Mouse (Mus musculus) layer of hippocampus, postnatal 25 days (tissue): ENCODE measurements around the gene Dusp1. TPM values are rescaled to one million over a fixed set of nuclear protein-coding genes. Genes with fewer than 3 reads are reported as not detected.
A peak's percentile ranks its signal among the peaks of the same experiment; 100 is the strongest.

Experiments
- DNase-seq, 2 experiments: peaks; one replicate each; pipeline ENCODE4 v3.0.0; 2022; ENCODE audit warnings: mixed read lengths in 2 of 2, low spot score in 1 of 2; ENCODE audit errors: extremely low spot score in 1 of 2
- total RNA-seq, 2 experiments: library from RNA; stranded (reverse); gene quantifications; 2 replicates each; pipeline ENCODE4 v1.2.3; 2021

Gene Dusp1
- total RNA-seq = 10 to 100 TPM; 14.7 to 18.3 TPM

DNA sequence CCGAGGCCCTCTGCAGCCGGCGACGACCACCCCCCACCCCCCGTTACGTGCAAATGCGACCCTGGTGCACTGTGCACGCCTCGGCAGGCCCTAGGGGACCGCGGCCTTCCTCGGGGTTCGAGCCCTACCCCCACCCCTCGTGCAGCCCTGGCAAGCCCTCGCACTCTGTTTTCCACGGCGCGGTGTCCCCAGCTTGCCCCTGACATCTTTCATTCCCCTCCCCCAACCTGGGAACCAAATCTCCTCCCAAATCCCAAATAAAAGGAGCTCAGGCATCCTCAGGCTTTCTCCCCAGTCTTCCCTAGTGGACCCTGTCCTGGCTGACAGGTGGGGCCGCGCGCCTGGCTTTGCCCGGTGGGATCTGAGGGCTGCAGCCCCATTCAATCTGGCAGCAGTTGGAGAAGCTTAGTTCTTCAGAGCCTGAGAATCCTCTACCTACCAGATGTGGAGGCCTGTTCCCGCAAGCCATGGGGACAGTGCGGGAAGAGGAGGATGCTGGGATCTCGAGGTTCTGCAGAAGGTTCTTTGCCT is at the start of gene Dusp1:
Gene Dusp1 (minus strand): TSS at position 478 of the 531 bp plus-strand sequence.
- DNase-seq = no peak

DNA sequence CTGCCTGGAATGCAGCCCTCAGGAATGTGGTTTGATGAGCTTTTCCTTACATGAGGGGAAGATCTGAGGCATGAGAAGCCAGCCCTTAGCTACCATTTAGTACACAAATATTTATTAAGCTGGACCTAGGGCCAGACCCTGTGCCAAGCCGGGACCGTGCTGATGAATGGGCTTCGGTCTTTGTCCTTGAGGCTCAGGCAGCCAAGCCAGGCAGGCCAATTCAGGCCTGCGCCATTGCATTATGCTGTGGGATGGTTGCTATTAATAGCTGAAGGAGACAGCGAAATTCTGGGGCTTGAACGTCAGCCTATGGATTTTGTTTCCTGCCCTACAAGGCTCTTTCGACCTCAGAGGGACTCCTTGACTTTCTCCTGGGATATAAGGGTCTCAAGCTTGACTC is 49.4 kb upstream of the Dusp1 start:
- no peak for DNase-seq

DNA sequence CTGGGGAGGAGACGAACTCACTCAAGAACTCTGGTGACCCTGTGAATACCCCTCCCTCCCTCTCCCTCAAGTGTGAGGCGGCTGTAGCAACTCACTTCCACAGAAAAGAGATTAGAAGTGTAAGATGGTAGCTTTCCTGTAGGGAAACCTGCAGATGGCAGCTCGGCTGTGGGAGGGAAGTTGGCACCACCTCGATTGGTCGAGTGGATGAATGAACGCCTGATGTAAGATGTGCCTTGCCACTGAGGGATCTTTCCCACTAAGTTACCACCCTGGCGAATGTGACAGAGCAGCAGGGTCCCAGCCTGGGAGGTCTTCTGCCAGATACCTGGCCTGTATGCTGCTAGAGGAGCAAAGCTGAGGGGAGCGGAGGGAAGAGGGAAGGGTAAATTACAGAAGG is 47.9 kb upstream of the Dusp1 start:
- peak in 1 of 2 experiments; percentile 41 for DNase-seq

DNA sequence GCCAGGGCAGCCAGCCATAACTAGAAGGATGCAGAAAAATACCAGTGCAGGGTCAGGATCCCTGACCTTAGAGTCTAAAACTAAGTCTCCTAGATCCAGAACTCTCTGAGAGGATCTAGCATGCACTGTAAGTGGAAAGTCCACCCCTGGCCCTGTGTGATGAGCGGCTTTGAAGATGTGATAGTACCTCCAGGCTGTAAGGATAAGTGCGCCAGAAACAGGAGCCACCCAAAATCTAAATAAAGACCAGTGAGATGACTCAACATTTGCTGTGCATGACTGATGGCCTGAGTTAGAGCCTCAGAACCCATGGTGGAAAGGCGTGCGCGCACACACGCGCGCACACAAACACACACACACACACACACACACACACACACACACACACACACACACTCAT is 46.9 kb upstream of the Dusp1 start:
- no peak for DNase-seq

DNA sequence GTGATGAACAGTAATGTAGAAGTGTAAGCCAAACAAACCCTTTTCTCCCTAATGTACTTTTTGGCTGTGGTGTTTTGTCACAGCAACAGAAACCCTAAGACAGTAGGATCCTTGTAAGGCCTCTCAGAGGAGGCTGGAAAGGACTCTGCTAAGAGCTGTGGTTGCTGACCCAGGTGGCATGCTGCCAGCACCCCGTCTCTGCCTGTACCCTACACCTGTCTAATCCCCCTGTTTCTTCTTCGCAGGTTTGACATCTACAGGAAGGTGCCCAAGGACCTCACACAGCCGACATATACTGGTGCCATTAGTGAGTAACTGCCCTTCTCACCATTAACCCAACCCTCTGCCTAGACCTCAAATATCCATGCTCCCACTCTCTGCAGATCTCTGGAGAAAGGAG is 46.4 kb upstream of the Dusp1 start:
- no peak for DNase-seq

DNA sequence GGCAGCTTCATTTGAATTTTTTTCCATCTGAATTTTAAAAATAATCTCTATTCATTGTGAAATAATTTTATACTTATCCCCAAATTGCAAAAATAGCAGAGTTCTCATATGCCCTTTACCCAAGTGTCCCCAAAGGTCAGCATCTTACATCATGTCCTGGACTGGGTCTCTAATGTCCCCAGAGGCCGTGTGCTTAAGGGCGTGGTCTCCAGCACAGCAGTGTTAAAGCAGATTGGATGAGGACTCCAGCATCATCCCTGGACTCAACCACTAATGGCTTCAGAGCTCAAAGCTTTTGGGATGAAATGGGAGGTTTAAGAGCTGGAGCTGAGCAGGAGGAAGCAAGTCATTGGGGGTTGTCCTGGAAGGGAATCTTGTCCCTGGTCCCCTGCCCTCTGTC is 44.6 kb upstream of the Dusp1 start:
- no peak for DNase-seq

DNA sequence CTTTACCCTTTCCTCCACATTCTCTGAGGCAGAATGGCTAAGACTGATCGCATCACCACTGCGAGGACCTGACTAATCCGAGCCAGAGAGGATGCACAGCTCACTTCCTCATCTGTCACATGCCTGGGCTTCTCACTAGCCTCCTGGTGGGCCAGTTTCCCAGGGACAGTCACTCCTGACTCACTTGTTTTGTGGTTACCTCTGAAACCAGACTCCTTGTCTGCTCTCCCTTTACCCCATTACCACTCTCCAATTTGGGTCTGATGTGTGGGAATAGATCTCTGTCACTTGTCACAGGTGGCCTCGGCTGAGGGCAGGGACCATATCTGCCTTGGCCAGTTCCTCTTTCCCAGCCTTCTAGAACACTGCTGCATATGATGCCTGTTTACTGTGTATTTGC is 43.7 kb upstream of the Dusp1 start:
- DNase-seq = no peak

DNA sequence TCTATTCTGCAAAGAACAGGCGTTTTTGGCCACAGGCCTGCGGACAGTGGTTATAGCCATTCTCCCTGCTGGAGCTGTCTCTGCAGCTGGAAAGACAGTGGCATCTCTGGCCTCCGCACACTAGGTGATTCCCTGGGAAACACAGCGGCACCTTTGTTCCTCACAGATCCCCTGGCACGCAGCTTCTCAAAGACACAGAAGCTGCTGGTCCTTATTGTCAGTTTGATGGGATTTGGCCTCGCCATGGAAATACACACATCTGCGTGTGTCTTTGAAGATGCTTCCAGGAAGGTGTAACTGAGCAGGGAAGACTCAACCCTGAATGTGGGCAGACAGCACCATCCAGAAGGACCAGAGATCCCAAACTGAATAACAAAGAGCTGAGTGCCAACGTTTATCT is 41.4 kb upstream of the Dusp1 start:
- DNase-seq = no peak

DNA sequence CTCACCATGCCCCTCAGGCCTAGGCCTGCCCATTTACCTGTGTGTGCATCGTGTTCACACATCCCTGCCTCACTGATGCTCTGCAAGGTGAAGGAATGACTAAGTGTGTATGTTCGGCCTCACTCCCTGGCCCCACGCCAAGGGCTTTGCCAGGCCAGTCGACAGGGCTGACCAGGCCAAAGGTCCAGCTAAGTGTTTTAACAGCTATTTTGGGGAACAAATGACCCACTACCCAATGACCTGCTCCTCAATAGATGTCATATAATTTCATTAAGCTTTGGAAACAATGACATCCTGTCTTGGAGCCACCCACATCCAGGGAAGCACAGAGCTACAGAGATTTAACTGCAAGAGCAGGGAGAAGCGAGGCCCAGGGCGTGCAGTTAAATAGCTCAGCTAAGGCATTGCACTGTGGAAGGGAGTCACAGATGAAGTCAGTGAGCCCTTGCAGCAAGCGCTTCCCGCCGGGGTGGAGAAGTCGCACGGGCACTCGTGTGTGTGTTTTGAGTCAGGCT is 40.5 kb upstream of the Dusp1 start:
- DNase-seq = no peak

DNA sequence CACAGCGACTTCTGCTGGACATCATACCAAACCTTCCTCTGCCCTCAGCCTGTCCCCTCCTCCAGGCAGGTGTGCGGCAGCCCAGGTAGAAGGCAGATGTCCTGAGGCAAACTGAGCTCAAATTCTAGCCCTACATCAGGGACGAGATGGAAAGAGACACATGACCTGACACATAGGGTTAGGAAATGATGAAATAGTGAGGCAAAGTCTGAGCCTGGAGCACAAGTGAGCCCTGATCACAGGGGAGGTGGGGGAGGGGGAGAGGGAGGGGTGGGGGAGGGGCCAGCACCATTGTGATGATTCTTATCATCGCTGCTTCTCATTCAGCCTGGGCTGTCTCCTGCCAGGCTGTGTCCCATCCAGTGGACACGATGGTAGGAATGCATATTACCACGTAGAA is 40.0 kb upstream of the Dusp1 start:
- DNase-seq = no peak

DNA sequence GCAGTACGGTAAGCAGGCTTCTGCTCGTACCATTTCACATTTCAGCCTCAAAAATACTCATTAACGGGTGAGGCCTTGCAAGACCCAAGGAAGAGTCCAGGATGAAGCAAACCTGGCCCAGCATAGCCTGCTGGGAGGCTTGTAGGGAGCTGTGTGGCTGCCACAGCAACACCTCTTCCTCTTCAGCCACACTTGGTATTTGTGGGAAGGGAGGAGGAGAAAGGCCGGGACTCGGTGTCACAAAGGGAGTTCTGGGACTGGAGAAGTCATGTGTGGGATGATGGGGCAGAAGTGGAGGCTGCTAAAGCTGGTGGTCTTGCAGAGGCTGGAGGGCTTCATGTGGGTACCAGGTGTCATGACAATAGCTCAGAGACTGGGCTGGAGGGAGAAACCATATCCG is 39.6 kb upstream of the Dusp1 start:
- no peak for DNase-seq

DNA sequence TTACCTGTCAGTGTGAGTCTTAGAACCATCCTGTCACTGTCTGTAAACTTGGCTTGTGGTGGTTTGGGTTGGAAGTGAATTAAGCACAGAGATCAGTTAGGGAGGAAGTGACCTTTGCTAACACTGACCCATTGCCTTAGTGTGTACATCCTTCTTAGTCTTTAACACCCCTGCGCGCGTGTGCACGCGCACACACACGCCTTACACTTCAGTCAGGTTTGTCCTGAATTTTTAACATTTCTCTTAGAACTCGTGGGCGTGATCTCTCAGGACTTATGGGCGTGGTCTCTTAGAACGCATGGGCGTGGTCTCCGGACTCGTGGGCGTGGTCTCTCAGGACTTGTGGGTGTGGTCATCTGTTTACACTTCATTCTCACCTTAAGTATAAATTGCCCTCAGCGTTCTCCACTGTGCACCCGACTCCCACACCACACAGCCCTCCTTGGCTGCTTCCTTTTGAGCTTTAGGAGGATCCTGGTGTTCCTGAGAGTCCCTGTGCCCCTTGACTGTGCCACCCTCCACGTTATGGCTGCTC is 39.1 kb upstream of the Dusp1 start:
- DNase-seq = no peak

DNA sequence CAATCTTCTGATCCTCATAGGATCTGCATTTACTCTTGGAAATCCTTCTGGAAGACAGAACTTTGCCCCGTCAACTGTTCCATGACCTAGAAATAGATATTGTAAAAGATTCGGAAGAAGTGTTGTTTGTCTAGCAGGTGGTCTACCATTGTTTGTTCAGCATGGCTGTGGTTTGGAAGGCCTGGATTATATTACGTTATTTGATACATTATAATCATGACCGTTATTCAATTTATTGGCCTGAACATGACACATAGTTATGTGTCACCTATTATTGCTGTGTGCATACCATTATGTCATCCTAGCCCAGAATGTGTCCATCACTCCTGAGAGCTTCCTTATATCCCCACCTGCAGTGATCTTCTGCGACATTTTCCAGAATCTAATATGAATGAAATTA is 36.9 kb upstream of the Dusp1 start:
- DNase-seq = no peak

DNA sequence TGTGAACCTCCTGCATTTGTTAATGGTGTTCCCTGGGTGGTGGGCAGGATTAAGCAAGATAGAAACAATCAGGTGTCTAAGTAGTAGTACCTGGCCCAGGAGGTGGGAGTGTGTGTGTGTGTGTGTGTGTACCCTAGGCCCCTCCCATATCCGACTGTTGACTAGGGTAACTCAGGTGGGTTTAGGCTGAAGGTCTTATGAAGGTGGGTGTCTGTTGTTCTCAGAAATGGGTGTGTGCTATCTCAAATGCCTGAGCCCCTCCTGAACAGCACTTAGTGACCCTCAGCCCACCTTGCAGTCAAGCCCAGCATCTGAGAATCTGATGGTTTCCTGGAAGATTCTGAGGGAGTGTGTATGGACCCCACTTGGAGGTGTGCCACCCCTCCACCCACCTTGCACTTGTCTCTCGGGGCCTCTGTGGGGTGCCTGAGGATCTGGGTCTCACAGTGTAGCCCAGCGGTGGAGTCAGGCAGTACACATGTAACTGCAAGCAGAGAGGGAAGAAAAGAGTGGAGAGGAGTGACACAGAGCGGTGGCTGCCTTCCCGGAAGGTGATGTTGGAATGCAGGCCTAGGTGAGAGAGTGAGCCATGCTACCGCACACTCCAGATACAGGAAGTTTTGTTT is 35.0 kb upstream of the Dusp1 start:
- no peak for DNase-seq

DNA sequence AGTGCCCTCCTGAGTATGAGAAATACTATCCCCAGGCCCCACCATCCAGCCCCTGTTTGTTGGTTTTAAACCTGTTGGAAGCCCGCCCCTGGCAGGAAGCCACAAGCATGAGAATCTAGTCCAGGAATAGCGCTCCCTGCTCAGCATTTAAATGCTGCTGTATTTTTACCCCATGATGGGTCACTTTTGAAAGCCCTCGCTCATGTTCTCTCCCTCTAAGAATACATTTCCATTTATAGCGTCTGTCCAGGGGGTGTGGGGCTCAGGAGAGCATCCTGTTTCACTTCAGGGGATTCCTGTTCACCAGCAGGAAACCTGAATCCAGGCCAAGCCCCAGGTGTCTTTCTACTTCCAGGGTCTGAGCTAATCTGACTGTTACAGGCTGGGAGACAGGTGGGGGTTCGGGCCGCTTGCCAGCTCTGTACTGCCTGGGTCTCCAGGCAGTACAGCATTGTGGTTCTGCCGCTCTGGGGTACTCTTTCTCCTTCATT is 34.3 kb upstream of the Dusp1 start:
- peak in 1 of 2 experiments; percentile 57 for DNase-seq

DNA sequence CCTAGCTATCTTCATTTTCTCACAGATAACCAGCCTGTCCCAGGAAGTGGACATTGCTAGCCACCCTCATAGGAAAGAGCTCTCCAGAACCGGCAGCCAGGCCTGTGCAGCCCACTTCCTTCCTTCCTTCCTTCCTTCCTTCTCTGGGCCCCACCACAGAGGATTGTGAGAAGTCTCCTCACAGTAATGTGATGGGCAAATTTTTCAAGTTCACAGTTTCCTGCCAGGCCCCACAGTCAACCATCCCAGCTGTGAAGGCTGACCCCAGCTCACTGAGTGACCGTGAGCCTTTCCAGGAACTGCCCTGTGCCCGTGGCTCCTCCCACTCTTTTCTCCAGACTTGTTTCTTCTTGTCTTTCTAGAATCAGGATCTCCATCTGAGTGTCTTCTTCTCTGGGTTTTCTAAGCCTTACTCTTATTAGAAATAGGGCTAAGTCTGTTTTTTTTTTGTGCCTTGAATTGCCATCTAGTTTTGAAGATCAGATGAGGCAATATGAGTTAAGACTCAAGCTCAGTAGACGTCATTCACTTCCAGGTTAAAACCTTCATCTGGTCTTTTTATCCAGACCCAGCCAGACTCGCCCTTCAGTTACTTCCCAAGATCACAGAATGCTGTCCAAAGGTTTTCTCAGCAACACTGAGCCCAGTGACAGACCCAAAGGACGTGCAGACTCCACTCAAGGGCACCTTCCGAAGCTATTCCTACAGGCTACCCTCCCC is 33.7 kb upstream of the Dusp1 start:
- no peak for DNase-seq

DNA sequence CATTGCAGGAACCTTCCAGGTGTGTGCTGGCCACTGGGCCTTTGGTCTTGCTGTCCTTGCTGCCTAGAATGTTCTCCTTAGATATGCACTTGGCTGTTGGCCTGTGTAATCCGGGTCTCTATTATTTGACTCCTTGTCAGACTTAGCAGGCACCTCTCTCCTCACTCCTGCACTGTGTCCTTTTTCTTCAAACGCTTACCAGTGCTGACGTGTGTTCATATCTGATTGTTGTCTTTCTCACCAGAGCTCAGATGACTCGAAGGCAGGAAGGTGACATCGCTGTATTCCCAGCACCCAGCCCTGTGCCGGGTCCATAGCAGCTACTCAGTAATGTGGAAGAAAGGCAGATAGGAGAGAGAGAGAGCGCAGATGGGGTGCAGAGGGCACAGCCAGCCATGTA is 33.0 kb upstream of the Dusp1 start:
- DNase-seq = no peak

DNA sequence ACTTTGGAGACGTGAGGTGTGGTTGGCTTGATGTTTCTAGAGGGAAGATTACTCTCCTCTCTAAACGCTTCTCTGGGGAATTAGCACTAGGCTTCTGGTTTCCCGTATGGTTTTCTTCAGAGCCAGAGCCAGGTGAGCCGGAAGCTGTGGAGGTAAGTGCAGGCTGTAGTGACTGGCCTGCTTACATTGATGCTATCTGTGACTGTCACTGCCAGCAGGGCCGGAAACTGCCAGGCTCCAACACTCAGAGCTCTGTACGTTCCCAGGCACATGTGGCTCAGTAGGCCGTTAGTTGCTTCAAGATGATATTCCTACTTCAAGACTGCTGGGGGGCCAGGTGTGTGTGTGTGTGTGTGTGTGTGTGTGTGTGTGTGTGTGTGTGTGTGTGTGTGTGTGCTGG is 32.2 kb upstream of the Dusp1 start:
- no peak for DNase-seq

DNA sequence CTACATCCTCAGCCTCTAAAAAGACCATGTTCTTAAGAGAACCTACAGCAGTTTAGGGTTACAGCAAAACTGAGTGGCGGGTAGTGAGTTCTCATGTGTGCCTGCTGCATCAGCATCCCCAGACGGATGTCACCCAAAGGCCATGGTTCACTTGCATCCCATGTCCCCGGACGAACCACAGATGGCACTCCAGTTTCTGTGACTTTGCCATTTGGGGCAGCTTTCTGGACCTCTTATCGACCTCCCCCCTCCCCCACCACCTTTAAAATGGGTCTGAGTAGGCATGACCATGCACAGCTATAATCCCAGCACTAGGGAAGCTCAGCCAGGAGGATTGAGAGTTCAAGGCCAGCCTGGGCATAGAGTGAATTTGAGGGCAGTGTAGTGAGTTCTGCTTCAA is 31.3 kb upstream of the Dusp1 start:
- DNase-seq = no peak

DNA sequence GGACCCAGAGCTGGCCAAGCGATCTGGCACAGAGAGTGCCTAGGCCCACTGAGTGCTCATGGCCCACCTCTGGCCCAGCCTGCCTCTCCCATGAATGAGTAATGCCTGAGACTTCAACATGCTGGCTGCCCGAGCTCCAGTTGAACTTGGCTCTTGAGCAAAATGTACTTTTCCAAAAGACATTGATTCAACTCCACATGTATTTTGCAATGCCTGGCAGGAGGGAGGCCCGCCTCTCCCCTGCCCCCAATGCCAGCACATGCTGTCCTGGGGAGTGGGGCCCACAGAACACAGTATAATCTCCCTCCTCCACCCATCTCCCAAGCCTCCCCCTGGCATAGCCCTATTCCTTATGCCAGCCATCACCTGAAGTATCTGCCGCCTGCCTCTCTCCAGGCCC is 30.6 kb upstream of the Dusp1 start:
- no peak for DNase-seq

DNA sequence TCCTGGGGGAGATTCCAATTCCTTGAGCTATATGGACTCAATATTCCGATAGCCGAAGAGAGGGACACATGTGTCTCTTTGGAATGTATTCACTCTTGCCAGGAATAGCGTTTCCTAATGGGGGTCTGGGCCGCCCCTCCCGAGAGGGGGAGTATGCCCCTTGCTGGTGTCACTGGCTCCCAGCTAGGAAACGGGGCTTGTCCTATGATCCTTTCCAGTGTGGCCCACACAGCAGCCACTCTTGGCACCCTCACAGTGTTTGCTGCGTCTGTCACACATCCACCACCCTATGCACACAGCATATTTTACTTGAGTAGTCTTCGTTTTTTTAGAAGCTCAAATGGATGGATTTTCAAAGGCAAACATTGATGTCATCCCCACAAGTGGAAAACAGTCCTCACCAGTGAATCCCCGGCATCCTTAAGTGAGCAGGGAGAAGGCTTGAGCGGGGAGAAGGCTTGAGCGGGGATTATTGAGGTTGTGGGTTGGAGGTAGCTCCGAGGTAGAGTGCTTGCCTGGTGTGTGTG is 26.1 kb upstream of the Dusp1 start:
- no peak for DNase-seq
